Mouse (Mus musculus): Measurements from ENCODE around the gene Mag. TPM values are rescaled to one million over a fixed set of nuclear protein-coding genes. Genes with fewer than 3 reads are reported as not detected.
"Not testable (repeated sequence)": the region's sequence is repeated elsewhere in the genome, so short reads cannot be mapped to it uniquely, and the experiment has no call there.

Mag gene
- polyA plus RNA-seq, 1 experiment from 2014 or later = 0.25 TPM

- no peak for ATAC-seq (ENCODE audit: insufficient read depth)
- no peak overlapping the region for H3K27ac ChIP-seq (ENCODE audit: low read depth)
- H3K9ac ChIP-seq = no peak overlapping the region
- H3K4me1 ChIP-seq (ENCODE audit: insufficient read depth) = no peaks in the 10 kb centered on the region
- 89% methylated on average over 16 of the region's 16 CpGs for WGBS
- H3K36me3 ChIP-seq (ENCODE audit: insufficient read depth) = peaks cover 62% of the 10 kb centered on the region
- no peaks in the 10 kb centered on the region for H3K27me3 ChIP-seq (ENCODE audit: insufficient read depth, low read length)
- no peak overlapping the region for H3K4me3 ChIP-seq (ENCODE audit: low read depth, low read length)
- H3K4me2 ChIP-seq = no peak overlapping the region
- H3K9me3 ChIP-seq (ENCODE audit: low read depth, low read length) = no peaks in the 10 kb centered on the region
- TF ChIP-seq CTCF (IDR thresholded peaks at IDR 0.05; ENCODE audit: low read depth) = no peak
- no peak for DNase-seq
Observed at GRCm38 (mm10) chr7:30952441-30953265, 38.0 kb upstream of the Mag start.

DNA sequence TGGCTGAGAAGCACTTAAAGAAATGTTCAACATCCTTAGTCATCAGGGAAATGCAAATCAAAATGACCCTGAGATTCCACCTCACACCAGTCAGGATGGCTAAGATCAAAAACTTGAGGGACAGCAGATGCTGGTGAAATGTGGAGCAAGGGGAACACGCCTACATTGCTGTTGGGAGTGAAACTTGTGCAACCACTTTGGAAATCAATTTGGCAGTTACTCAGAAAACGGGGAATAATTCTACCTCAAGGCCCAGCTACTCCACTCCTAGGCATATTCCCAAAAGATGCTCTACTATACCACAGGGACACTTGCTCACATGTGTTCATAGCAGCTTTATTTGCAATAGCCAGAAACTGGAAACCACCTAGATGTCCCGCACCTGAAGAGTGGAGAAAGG is 35.2 kb upstream of the Mag start:
- H3K27me3 ChIP-seq (ENCODE audit: insufficient read depth, low read length); H3K4me3 ChIP-seq (ENCODE audit: low read depth, low read length); H3K9ac ChIP-seq; ATAC-seq (ENCODE audit: insufficient read depth); DNase-seq; H3K4me1 ChIP-seq (ENCODE audit: insufficient read depth); H3K4me2 ChIP-seq; H3K27ac ChIP-seq (ENCODE audit: low read depth); H3K9me3 ChIP-seq (ENCODE audit: low read depth, low read length): not testable (repeated sequence)
- 87% methylated on average over 3 of the region's 3 CpGs for WGBS
- H3K36me3 ChIP-seq (ENCODE audit: insufficient read depth) = peaks cover 70% of the 10 kb centered on the region

DNA sequence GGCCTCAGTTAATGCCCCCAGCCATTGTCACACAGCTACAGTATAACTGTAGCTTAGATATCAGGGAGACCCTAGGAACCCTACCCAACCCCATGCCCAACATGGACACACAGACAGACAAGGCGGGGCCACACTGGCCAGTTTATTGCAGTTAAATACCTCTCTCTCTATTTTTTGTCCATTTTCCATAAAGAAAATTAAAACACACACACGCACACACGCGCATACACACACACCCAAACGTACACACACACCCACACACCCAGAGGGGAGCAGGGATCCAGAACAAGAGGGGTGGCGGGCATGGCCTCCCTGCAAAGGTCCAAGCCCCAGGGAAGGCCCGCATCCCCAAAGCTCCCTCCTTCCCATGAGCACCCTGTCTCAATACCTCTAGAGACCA is 31.2 kb upstream of the Mag start:
- Histone ChIP-seq H3K4me3 (ENCODE audit: low read depth, low read length) (no peak overlapping the region), H3K27ac (ENCODE audit: low read depth) (no peak overlapping the region), H3K4me2 (no peak overlapping the region), H3K9me3 (ENCODE audit: low read depth, low read length) (no peaks in the 10 kb centered on the region), H3K27me3 (ENCODE audit: insufficient read depth, low read length) (no peaks in the 10 kb centered on the region), H3K9ac (no peak overlapping the region), H3K4me1 (ENCODE audit: insufficient read depth) (no peaks in the 10 kb centered on the region), H3K36me3 (ENCODE audit: insufficient read depth) (peaks cover 33% of the 10 kb centered on the region)
- ATAC-seq (ENCODE audit: insufficient read depth) = no peak
- 93% methylated on average over 7 of the region's 7 CpGs for WGBS
- TF ChIP-seq CTCF (IDR thresholded peaks at IDR 0.05; ENCODE audit: low read depth) = no peak
- no peak for DNase-seq

DNA sequence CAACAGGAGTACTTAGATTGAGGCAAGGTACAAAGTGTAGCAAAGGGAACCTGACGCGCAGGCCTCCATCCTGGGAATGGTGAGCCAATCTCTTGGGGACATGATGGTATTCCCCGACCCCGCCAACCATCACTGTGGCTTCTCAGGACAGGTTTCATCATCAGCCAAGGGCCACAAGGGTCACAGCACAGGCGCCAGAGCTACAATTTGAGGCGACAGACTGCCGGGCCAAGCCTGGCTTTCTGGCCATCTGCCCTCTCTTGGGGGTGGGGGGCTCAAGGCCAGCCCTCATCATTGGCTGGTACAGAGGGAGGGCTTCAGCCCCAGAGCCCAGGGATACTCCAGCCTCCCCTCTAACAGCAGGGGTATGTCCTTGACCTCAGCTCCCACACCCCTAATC is 30.8 kb upstream of the Mag start:
- not testable (repeated sequence) for DNase-seq; H3K9ac ChIP-seq; ATAC-seq (ENCODE audit: insufficient read depth); H3K4me3 ChIP-seq (ENCODE audit: low read depth, low read length); H3K27me3 ChIP-seq (ENCODE audit: insufficient read depth, low read length); H3K9me3 ChIP-seq (ENCODE audit: low read depth, low read length); H3K4me1 ChIP-seq (ENCODE audit: insufficient read depth); H3K27ac ChIP-seq (ENCODE audit: low read depth); H3K4me2 ChIP-seq
- H3K36me3 ChIP-seq (ENCODE audit: insufficient read depth) = peaks cover 29% of the 10 kb centered on the region
- WGBS = 77% methylated on average over 7 of the region's 7 CpGs

DNA sequence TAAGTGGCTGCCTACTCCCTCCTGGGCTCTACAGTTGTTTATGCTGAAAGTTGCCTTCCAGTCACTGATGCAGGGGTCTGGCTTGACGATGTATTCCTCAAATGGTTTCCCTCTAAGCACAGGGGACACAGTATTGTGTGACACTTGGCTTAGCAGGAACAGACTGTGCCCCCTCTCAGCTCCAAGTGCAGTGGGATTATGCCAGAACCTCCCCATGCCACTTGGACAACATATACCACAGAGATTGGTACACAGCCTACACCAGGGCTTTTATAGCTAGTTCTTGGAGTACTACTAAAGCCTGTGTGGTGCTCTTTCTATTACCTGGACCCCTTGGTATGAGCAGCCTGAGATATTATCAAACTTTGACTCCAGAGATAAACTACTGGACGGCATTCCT is 30.0 kb upstream of the Mag start:
- H3K4me3 ChIP-seq (ENCODE audit: low read depth, low read length); H3K9me3 ChIP-seq (ENCODE audit: low read depth, low read length); DNase-seq; ATAC-seq (ENCODE audit: insufficient read depth); H3K4me2 ChIP-seq; H3K27me3 ChIP-seq (ENCODE audit: insufficient read depth, low read length); H3K27ac ChIP-seq (ENCODE audit: low read depth); H3K4me1 ChIP-seq (ENCODE audit: insufficient read depth); H3K9ac ChIP-seq: not testable (repeated sequence)
- peaks cover 23% of the 10 kb centered on the region for H3K36me3 ChIP-seq (ENCODE audit: insufficient read depth)
- 46% methylated on average over 2 of the region's 2 CpGs for WGBS

- H3K9me3 ChIP-seq (ENCODE audit: low read depth, low read length) = no peaks in the 10 kb centered on the region
- WGBS = 57% methylated on average over 9 of the region's 9 CpGs
- no peaks in the 10 kb centered on the region for H3K27me3 ChIP-seq (ENCODE audit: insufficient read depth, low read length)
- no peak for TF ChIP-seq CTCF (IDR thresholded peaks at IDR 0.05; ENCODE audit: low read depth)
- no peak for DNase-seq
- no peak within 1 kb of the TSS for H3K9ac ChIP-seq
- H3K4me3 ChIP-seq (ENCODE audit: low read depth, low read length) = no peak within 1 kb of the TSS
- H3K36me3 ChIP-seq (ENCODE audit: insufficient read depth) = peaks cover 17% of the 10 kb centered on the region
- no peak within 1 kb of the TSS for H3K27ac ChIP-seq (ENCODE audit: low read depth)
- no peaks in the 10 kb centered on the region for H3K4me1 ChIP-seq (ENCODE audit: insufficient read depth)
- no peak for ATAC-seq (ENCODE audit: insufficient read depth)
- no peak within 1 kb of the TSS for H3K4me2 ChIP-seq
Observed at GRCm38 (mm10) chr7:30943909-30944635, 29.4 kb upstream of the Mag start, which contains the start of gene Hamp. Gene Hamp (minus strand): TSS chr7:30944032.

GRCm38 (mm10) chr7:30942365-30942764 is 27.7 kb upstream of the Mag start:
- H3K9me3 ChIP-seq (ENCODE audit: low read depth, low read length) = not testable (repeated sequence)
- 51% methylated on average over 3 of the region's 3 CpGs for WGBS

GRCm38 (mm10) chr7:30940070-30940469 is 25.4 kb upstream of the Mag start:
- H3K9me3 ChIP-seq (ENCODE audit: low read depth, low read length); H3K36me3 ChIP-seq (ENCODE audit: insufficient read depth); DNase-seq; ATAC-seq (ENCODE audit: insufficient read depth); H3K27me3 ChIP-seq (ENCODE audit: insufficient read depth, low read length); H3K9ac ChIP-seq; H3K4me3 ChIP-seq (ENCODE audit: low read depth, low read length); H3K4me1 ChIP-seq (ENCODE audit: insufficient read depth); H3K27ac ChIP-seq (ENCODE audit: low read depth); H3K4me2 ChIP-seq: not testable (repeated sequence)
- WGBS = 81% methylated on average over 1 of the region's 1 CpGs

More at GRCm38 (mm10) chr7:30942365-30942764, 27.7 kb upstream of the Mag start:
- H3K27ac ChIP-seq (ENCODE audit: low read depth); ATAC-seq (ENCODE audit: insufficient read depth); DNase-seq; H3K4me1 ChIP-seq (ENCODE audit: insufficient read depth); H3K4me3 ChIP-seq (ENCODE audit: low read depth, low read length); H3K9ac ChIP-seq; H3K4me2 ChIP-seq; H3K27me3 ChIP-seq (ENCODE audit: insufficient read depth, low read length): not testable (repeated sequence)
- H3K36me3 ChIP-seq (ENCODE audit: insufficient read depth) = peaks cover 11% of the 10 kb centered on the region; the same call in 1 of the 2 replicates

DNA sequence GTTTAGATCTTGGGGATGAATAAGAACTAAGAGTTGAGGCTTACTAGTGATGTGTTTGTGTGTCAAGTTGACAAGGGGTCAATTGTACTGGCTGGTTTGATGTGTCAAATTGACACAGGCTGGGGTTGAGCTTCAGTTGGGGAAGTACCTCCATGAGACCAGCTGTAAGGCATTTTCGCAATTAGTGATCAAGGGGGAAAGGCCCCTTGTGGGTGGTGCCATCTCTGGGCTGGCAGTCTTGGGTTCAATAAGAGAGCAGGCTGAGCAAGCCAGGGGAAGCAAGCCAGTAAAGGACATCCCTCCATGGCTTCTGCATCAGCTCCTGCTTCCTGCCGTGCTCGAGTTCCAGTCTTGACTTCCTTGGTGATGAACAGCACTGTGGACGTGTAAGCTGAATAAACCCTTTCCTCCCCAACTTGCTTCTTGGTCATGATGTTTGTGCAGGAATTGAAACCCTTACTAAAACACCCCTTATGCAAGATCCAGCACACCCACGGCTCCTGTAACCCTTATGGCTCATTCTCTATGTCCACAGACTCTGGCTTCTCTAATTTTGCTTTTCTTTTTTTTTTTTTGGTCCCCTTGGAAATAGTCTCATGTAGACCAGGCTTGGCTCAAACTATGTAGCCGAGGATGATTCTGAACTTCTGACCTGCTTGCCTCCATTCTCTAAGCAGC is 20.9 kb upstream of the Mag start:
- H3K9ac ChIP-seq; H3K36me3 ChIP-seq (ENCODE audit: insufficient read depth); H3K27me3 ChIP-seq (ENCODE audit: insufficient read depth, low read length); H3K4me3 ChIP-seq (ENCODE audit: low read depth, low read length); H3K4me1 ChIP-seq (ENCODE audit: insufficient read depth); ATAC-seq (ENCODE audit: insufficient read depth); H3K4me2 ChIP-seq; DNase-seq; H3K9me3 ChIP-seq (ENCODE audit: low read depth, low read length); H3K27ac ChIP-seq (ENCODE audit: low read depth): not testable (repeated sequence)
- whole genome bisulfite sequencing = 60% methylated on average over 6 of the region's 6 CpGs

GRCm38 (mm10) chr7:30924581-30924980 is 9.9 kb upstream of the Mag start, which contains the start of gene Hamp2:
Gene Hamp2 (minus strand): TSS chr7:30924681.
- H3K9me3 ChIP-seq (ENCODE audit: low read depth, low read length); H3K27me3 ChIP-seq (ENCODE audit: insufficient read depth, low read length); H3K4me2 ChIP-seq; ATAC-seq (ENCODE audit: insufficient read depth); H3K36me3 ChIP-seq (ENCODE audit: insufficient read depth); DNase-seq; H3K9ac ChIP-seq; H3K4me1 ChIP-seq (ENCODE audit: insufficient read depth); H3K27ac ChIP-seq (ENCODE audit: low read depth); H3K4me3 ChIP-seq (ENCODE audit: low read depth, low read length): not testable (repeated sequence)
- whole genome bisulfite sequencing = 85% methylated on average over 2 of the region's 2 CpGs
